Mouse (Mus musculus): ENCODE measurements around the gene Supt4a. TPM values are rescaled to one million over a fixed set of nuclear protein-coding genes. Genes with fewer than 3 reads are reported as not detected.

Gene Supt4a
- total RNA-seq, 2 experiments from 2014 or later: 31.6 to 31.7 TPM

DNA sequence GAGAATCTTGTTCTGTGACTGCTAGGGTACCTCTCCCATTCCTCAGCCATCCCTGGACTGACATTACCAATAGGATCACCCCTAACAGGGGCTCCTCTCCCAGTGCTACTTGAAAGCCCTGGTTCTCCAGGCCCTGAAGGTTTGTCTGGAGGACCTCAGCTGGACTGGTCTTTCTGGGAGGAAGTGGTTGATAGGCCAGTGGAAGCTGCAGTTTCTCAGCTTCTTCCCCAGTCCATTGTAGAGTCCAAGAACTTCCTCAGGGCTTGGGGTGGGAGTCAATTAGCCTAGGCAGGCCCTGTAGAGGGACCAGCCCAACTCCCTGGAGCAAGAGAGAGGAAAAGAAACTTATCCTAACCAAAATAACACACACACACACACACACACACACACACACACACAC lies 11.8 kb upstream of the Supt4a start:
- DNase-seq: no peak

DNA sequence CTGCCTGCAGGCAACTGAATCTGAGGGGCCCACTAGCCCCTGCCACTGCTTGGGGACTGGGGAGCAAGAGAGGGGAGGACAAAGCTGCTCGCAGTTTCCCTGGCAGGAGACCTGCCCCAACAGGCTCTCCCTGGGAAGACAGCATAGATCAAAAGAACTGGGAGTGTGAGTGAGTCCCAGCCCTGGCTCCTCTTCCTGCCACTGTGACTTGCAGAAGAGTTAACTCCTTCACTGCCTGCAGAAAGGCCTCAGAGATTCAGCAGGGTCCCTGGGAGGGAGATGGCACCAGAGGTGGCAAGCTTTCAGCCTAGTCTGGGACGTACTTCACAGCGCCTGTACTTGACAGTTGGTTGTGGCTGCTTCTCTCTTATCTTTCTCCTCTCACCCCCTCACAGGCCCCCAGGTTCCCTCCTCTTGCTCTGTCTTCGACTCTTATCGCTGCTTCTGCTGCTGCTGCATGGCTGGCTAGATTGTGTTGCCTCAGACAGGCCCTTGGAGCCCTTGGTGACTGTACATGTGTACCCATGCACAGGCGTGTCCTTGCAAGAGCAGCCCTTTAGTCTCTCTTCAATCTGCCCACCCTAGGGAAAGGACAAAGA lies 11.3 kb upstream of the Supt4a start:
- DNase-seq: no peak

DNA sequence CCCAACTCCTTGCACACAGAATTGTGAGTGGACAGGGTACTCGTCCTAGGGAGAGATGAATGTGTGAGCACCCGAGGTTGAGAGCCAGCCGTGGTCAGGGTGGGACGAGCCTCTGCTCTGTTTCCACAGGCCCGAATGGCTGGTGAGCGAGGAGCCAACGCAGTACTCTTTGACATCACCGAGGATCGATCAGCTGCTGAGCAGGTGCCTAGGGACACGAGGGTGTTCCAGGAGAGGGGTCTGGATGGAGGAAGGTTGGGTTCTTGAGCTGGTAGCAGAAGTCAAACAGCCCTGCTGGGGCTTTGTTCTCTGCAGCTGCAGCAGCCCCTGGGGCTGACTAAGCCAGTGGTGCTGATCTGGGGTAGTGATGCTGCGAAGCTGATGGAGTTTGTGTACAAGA lies 10.3 kb upstream of the Supt4a start:
- no peak for DNase-seq

DNA sequence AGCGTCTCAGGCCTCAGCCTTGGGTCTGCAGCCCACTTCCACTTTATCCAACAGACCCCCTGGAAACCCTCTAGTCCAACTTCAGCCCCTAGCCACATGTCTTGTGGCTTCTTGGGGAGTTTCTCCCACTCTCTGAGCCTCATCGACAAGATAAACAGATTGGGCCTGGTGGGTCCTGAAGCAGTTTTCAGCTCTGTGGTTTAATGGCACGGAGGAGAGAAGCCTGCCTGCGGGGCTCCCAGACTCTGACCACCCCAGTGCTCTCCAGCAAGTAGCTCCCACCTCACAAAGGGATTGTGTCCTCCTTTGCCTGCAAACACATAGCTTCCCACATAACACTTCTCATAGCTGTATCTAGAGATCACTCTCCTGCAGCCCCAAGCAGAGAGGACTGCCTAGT lies 9.9 kb upstream of the Supt4a start:
- DNase-seq: no peak

DNA sequence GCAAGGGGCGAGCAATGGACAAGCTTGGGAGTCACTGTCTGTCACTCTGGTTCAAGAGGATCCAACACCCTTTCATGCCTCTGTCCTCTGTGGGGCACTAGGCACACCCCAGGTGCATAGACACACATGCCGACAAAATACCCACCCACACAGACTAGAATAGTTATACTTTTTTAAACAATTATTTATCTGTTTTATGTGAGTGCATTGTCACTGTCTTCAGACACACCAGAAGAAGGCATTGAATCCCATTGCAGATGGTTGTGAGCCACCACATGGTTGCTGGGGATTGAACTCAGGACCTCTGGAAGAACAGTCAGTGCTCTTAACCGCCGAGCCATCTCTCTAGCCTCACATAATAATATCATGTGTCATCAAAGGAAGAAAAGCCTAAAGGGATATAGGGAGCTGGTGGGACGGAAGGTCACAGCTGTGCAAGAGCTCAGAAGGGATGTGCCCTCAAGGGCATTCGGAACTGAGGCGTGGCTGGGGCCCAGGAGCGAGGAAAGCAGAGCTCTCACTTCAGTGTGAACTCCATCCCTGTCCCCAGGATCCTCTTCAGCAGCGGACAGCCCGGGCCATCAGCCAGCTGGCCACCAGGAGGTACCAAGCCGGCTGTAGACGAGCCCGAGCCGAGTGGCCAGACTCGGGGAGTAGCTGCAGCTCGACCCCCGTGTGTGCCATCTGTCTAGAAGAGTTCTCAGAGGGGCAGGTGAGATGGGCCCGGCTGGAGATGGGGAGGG lies 8.3 kb upstream of the Supt4a start:
- no peak for DNase-seq

DNA sequence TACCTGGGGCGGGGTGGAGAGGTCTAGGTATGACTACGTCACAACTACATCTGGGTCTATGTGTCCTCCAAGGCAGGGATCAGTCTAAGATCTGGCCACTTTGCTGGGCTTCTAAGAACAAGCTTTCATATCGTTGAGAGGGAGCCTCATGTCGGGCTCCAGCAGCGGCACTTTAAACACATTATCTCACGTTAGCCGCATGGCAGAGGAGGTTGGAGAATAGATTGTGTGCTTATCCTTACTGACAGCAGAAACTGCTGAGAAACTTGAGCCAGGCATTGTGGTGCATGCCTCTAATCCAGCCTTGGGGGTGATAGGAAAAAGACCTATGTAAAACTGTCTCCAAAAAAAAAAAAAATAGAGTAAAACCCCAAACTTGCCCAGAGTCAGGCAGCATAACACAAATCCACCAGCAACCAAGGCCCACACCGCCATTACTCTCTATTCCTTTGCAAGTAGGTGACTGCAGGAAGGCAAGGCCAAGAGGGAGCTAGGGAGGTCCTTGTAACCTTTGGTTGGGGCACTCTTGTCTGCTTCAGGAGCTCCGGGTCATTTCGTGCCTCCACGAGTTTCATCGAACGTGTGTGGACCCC lies 7.7 kb upstream of the Supt4a start:
- DNase-seq: no peak

DNA sequence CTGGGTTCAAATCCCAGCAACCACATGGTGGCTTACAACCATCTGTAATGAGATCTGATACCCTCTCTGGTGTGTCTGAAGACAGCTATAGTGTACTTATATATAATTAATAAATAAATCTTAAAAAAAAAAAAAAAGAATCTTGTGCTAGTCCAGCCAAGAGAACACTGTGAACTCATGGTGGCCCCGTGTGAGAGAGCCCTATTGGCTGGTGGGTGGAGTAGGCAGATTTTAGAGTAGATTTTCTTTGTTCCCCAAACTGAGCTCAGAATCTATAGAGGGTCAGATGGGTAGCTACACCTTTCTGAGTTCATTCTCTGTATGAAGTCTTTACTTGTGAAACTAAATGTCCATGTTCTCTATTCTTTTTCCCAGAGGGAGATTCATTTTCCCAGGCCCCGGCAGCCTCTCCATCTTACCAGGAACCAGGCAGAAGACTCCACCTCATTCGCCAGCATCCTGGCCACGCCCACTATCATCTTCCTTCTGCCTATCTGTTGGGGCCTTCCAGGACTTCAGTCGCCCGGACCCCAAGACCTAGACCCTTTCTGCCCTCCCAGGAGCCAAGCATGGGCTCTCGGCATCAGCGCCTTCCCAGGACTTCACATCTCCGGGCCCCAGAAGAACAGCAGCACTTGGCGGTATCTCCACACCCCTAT lies 6.6 kb upstream of the Supt4a start:
- DNase-seq: no peak

DNA sequence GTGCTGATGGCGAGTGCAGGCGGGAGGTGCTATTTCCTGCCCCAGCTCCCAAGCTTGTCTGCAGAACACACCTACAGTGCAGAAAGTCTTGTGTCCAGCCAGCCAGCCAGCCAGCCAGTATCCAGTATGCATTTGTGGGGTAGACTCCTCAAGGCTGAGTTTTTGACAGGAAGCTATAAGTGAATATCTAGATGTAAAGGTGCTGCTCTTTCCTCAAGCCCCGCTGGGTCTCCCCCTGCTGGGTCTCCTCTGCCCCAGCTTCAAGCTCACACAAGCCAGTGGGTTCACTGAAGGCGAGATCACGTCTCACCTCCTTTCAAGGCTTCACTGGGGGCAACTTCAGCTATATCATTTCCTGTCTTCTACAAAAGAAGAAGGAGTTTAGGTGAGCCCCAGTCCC lies 3.0 kb upstream of the Supt4a start:
- DNase-seq: no peak

DNA sequence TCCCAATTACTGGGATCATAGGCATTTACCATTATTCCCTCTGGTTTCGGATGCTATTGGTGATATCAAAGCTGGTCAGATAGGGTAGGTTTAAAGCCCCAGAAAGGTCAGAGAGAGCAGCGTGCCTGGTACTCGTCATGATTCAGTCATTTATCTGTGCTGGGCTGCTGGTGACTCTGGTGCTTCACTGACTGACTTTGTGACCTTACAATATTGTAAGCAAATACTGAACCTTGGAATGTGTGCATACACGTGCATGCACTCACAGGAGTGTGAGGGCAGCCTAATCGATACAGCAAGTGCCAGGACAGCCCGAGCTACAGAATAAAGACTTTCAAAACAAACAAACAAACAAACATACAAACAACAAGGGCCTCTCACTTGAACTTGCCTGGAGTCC lies 1.7 kb upstream of the Supt4a start:
- no peak for DNase-seq

DNA sequence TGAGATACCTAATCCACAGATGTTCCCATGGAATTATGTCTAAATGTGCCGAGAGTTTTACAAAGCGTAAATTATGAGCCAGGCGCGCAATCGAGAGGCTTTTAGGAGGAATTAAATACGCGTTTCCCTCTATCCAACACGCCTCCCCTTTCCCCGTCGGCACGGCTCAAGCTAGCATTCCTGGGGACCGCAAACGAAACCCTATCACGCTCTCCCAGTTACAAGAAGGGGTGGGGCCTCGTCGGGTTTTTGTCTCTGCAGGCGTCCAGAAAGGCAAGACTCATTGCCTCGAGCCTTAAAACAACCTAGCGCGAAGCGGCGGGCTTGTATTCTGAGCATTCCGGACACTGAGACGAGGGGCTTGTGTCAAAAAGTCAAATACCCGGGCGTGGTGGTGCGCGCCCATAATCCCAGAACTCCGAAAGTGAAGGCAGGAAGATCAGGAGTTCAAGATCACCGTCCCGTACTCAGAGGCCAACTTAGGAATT lies 661 bp upstream of the Supt4a start:
- DNase-seq: peak; percentile 49

DNA sequence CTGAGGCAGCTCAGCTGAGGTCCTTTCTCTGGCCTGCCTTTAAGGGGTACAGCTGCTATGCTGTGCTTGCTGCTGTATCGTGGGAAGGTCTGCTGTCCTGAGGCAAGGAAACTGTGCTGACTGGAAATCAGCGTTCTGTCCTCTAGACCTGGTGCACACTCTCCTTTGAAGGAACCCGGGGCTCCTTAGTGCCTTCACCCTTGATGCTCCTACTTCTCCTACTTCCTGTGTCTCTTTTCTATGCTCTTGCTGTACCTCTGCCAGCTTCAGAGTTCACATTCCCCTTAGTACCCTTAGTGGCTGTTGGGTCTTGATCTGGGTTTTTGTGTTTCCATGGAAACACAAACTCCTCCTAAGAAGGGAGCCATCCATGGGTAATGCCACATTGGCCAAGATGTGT lies 6.3 kb downstream of the Supt4a start:
- DNase-seq: no peak

DNA sequence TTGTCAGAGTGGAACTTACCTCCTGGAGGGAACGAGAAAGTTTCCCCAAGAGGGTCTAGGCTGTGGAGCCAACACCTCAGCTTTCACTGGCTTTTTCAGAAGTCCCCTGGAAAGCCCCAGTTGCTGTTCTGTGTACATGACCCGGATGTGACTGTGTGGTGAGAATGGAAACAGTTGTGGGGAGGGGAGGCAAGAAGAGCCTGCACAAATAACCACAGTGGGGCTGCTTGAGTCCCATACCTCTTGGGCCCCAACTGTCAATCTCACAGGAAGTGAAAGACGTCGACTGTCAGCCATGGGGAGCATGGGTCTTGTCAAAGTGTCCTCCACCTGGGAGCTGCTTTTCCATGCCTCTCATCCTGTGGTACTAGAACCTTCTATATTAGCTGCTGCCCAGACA lies 7.6 kb downstream of the Supt4a start:
- no peak for DNase-seq

DNA sequence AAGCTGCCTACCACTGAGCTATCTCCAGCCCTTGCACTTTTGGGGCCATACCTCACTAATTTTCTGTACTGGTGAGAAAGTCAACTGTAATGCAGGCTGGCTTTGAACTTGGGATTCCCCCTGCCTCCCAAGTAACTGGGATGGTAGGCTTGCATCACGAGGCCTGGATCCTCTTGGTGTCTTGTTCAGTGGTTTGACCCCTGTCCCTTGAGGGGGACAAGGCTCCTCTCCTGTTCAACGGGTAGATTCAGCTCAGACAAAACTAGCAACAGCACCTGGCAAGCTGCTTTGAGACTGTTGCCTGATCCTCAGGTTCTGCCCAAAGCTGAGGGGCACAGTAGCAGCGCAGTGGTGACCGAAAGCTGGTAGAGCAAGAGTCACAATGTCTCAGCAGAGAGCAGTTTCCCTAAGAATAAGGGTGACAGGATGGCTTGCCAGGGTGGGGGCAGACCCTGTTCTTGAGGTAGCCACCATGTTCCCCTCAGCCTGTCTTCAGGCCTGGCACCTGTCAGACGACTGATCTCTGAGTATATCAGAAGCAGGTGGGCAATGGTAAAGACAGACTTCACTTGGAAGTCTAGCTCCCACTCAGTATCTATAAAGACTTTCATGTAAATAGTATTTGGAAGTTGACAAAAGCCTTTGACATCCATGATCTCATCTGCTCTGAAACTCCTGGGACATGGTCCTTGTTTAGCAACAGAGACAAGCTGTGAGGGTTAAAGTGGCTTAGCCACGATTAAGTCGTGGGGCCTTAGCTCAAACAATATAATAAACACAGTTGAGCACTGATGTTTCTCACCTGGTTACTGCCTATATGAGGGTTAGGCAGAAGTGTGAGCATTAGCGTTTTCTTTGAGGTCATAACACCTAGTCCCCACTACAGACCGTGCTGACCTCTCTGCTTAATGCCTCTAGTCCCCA lies 8.5 kb downstream of the Supt4a start:
- DNase-seq: no peak

DNA sequence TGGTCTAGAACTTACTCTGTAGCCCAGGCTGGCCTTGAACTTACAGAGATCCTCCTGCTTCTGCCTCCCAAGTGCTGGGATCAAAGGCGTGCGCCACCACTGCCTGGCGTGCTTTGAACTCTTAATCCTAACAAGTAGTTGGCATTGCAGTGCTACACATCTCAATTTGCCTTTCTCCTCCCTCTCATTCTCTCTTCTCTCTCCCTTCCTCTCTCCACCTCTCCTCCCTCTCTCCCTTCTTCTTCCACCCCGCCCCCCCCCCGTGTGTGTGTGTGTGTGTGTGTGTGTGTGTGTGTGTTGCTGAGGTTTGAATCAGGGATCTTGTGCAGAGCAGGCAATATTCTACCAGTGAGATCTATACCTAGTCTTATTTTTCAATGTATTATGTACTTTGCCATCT lies 10.0 kb downstream of the Supt4a start:
- DNase-seq: no peak

DNA sequence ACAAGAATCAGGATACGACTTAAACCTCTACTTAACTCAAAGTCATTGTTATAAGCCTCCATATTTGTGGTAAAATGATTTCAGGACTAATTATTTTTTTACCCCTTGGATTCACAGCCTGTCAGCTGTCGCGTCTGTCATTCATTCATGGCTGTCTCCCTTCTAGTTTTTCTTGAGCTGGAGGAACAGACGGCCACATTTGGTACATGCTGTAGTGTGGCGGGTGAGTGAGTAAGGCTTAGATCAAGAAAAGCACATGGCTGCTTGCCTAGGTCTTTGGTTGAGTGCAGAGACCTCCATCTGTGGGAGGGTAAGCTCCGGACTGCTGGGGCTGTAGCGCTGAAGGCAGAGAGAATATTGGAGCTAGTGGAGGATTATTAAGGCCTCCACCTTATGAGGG lies 10.4 kb downstream of the Supt4a start:
- DNase-seq: no peak

DNA sequence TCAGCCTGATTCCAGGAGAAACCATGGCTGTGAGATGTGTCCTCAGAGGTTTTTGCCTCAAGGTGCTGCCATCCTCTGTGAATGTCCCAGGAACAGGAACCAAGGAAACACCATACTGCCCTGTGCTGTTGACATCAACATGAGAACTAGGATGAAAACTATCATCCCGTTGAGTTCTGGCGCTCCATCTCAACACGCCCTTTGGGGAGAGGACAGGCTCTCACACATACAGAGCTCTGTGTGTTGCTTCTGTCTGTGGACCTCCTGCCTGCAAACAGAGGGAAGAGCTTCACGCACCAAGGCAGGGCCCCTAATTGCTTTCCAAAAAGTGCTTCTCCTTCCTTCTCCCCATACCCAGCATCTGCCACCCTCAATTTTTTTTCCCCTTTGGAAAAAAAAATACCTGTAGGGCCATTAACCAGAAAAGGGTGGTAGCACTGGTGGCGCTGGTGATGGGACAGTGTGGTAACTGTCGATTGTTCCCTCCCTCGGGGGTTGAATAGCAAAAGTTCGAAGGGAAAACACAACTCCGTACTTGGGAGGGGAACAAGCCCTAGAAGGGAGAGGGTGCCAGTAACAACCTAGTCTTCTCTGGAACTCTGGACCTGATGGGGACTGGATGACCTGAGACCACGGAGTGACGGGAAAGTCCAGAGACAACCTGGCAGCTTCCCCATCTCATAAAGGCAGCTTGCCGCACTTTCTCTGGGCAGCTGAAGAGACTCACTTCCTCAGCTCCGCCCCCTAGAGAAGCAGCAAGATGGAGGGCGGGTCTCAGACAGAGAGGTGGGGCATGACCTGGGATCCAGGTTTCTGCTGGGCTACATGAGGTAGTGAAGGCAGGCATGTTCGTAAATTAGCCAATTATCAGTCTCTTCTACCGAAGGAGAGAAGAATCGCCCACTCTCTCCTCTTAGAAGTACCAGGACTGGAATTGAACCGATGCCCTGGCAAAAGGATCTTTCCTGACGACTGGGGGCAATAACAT lies 11.1 kb downstream of the Supt4a start:
- DNase-seq: peak; percentile 45

DNA sequence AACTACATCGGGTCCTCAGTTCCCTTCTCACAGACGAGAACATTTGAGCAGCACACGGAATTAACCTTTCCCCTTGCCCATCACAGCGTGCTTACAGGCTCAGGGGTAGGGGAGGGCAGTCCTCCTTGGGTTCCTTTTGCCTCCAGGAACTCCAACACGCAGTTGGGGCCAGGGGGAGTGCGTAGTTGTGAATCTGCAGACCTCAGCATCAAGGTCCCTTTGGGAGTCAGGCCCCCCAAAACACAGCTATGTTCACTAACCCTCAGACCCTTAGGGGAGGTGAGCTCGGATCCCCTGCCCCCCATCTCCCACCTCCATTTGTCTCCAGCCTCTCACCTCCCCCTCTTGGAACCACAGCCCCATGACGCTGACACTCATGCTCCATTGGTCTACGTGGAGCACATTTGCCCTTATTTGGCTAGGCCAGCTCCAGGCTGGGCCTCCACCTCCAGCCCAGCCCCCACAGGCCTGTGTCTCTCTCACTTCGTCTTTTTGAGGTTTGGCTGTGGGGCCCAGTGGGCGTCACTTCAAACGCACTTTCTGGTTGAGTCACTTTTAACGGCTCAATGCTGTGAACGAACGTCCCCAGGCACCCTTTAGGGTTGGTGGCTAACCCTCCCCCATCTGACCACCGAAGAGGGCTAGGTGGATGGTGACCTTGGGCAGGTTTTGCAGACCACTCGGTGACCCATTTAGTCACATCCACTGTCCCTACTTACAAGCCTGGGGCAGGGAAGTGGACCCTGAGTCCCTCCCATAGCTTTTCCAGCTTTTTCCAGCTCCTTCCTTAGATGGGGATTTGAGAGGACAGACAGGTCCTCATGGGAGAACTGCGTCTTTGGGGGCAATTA lies 12.1 kb downstream of the Supt4a start:
- peak; percentile 69 for DNase-seq

DNA sequence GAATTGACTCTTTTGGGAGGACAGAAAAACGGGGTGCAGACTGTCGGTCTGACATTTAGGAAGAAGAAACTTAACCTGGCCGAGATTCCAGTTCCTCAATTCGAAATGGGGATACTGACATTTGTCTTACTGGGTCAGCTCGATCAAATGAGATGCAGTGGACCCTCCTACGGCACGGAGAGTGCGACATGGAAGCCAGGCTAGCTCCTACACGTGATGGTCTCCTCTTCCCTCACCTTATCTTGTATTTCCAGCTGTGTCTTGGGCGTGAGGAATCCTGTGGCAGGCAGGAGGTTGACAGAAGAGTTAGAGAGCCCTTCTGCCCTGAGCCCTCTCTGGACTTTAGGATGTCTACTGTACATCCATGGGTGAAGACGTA lies 12.7 kb downstream of the Supt4a start:
- DNase-seq: no peak

DNA sequence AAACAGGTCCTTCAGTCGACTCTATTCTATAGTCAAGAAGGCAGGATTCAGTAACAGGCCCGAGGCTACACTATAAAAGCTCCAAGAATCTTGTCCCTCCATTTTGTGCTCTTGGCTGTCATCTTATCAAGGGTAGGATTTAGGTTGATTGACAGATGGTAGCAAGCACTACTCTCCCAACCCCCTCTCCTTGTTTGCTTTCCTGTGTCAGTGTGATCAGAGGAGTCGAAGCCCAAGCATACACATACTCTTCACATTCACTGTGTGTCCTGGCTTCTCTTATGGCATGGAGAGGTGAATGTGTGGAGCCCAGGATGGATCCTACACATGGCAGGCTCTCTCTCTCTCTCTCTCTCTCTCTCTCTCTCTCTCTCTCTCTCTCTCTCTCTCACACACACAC lies 13.2 kb downstream of the Supt4a start:
- no peak for DNase-seq

DNA sequence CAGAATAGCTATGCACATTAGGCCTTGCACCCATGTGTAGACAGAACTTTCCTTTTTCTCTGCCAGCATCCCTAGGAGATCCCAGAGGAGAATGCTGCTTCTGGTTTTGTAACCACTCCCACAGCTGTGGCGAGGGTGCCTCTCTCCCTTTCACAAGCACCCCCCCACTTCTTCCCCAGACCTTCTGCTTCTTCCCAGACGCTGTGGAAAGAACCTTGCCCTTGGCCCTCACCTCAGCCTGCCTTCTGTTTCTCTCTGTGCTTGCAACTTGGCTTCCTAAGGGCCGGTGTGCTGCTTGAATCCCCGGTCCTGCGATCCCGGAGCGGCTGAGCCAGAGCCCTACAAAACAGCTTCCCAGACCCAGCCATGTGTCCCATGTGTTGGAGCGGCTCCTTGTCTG lies 13.7 kb downstream of the Supt4a start:
- DNase-seq: no peak

Data from gastrocnemius, postnatal 25 days (tissue).